Mouse (Mus musculus) right cerebral cortex, adult 2 months (tissue): ENCODE data around the gene Efna5.
A peak's percentile ranks its signal among the peaks of the same experiment; 100 is the strongest.

Experiments
- DNase-seq, 2 experiments: peaks; one replicate each; pipeline ENCODE4 v3.0.0; 2021 to 2022; ENCODE audit warnings: low spot score in 2 of 2

Efna5 gene

GRCm38 (mm10) chr17:62748803-62749619 lies 132.1 kb downstream of the Efna5 start:
- no peak for DNase-seq

DNA sequence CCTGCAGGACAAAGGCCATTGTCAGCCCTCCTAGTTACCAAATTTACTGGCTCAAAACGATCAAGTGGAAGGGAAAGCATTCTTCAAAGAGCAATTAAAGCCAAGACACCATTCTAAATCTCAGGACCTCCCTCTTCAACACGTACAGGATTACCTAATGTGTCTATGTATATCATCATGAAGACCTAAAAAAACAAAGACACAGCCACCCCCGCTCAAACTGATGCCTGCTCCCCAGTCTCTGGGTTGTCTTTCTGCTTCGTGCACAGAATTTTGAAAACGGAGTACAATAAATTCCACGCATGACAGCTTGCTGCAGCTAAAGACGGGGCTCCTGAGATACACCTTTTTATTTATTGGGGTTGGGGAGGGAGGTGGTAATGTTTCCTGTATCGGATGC lies 133.7 kb downstream of the Efna5 start:
- DNase-seq = no peak

DNA sequence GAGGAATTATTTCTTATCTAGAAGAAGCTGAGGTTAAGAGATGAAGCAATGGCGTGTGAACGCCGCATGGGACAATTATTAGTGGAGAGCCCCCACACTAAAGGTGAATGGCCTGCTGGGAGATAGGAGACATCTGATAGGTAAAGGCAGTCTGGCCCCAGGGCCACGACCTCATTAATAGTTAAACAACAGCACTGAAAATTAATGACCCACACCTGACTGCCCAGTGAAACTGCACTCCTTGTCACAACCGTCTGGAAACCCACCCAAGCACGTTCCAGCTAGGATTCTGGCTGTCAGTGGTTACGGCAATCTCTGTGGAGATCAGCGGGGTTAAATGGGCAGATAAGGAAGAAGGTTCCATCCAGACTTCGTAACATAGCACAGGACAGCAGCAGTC lies 134.3 kb downstream of the Efna5 start:
- no peak for DNase-seq

GRCm38 (mm10) chr17:62745286-62745685 lies 135.8 kb downstream of the Efna5 start:
- DNase-seq = no peak

DNA sequence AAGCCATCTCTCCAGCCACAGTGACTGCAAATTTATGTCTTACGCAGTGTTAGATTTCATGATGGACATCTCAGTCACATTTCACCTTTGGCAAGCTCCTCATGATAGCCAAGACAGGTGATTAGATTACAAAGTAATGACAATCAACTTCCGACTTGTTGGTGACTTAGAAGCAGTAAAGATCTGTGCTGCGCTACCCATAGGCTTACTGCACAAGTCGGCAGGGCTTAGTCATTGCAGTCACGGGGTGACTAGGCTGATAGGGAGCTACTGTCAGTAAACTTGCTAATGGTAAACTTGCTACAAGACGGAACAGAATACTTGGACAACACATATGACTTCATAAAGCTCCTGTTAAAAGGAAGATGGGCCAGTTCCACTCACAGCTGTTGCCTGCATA lies 136.9 kb downstream of the Efna5 start:
- no peak for DNase-seq

DNA sequence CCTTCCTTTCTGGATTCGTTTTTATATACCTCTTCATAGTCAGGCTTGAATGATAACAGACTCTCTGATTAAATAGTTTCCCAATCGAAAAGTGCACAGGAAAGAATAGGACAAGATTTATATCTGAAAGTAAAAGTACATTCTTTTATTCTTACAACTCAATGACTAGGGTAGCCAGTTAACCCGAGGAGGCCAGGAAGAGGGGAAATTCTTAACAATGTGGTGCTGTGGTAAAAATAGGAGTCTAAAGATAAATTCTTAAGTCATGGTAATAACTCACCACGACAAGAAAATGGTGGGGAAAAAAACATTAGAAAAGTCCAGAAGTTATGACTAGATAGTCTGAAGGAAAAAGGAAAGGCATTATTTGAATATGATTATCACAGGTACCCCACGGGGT lies 139.4 kb downstream of the Efna5 start:
- no peak for DNase-seq

- no peak for DNase-seq
These were observed 140.1 kb downstream of the Efna5 start for GRCm38 (mm10) chr17:62741020-62741419.

DNA sequence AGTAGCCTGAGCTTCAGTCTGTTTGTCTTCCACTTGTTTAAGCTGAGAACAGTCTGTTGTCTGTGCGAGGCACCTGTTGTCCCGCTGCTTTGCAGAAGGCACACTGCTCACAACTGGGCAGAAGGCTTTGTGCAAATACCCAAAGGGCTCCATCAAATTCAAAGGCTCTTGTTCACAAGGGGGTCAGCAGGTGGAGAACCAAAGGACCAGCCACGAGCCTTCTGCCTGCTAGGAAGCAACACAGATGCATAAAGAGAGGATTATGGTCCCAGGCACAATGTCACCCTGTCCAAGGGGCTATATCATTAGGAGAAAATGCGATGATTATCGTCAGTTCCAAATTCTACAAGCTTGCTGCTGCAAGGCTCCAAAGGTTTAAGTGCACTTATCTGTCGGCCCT lies 141.1 kb downstream of the Efna5 start:
- DNase-seq = no peak

GRCm38 (mm10) chr17:62737404-62737803 lies 143.7 kb downstream of the Efna5 start:
- DNase-seq = no peak

- no peak for DNase-seq
These were observed 145.2 kb downstream of the Efna5 start for GRCm38 (mm10) chr17:62735943-62736342.

DNA sequence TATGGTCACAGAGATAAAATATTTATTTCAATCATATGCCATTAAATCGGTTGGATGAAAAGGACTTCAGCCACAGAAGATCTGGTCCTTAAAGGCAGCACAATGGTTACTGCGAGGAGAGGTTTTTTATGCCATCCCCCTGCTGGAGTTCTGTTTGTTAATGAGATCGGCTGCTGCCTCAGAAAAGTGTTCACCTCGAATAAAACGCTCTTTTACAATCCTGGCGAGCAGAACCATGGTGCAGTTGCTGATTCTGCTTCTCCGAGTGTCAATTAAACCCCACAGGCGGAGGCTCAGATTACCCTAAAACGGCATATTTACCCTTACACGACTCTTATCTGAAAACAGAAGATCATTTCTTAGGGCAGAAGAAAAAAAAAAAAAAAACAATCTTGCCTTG lies 146.2 kb downstream of the Efna5 start:
- no peak for DNase-seq

DNA sequence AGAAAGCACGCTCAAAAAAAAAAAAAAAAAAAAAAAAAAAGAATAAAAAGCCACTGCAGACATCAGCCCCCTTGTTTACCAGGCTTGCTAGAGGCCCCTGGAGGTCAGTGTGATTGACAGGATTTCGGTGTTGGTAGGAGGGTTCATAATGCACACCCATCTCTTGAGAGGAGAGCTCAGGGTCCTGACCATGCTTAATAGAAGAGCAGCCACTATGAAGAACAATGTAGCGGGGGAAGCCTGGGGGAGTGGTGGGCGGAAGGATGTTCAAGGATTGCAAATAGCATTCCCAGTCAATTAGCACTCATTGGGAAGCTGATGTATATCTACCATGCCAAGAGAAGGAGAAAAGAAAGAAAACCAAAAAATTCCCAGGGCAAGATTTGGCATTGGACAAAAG lies 147.1 kb downstream of the Efna5 start:
- no peak for DNase-seq

DNA sequence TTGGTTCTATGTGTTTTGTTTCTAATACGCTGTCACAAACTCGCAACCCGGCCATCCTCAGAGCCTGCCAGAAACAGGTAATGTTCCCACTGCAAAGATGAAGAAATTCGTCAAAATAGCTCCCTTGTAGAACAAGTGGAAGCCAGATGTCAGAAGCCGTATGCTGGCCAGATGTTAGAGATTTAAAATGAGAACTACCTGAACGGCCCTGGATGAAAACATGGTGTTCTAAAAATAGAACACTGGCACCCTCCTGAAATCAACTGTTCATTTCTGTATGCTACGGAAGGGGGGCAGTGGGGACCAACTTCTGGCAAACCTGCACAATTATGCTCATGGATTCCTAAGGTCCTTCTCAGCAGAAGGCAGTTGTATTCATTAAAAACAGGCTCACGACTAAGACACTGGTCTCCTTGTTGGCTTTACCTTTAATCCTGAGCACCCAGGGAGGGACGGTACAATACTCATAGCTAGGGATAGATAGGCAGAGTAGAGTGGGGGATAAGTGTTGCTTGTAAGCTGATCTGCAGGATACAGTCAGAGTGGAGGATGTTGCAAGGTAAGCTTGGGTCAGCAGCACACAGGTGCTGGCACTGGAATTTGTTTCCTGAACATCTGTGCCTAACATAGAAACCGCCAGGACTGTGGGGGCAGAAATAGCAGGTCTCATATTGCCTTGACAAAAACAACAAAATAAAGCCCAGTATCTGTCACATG lies 151.2 kb downstream of the Efna5 start:
- DNase-seq = no peak

GRCm38 (mm10) chr17:62728142-62728917 lies 152.8 kb downstream of the Efna5 start:
- DNase-seq = no peak

GRCm38 (mm10) chr17:62726102-62726501 lies 155.0 kb downstream of the Efna5 start:
- DNase-seq = no peak

DNA sequence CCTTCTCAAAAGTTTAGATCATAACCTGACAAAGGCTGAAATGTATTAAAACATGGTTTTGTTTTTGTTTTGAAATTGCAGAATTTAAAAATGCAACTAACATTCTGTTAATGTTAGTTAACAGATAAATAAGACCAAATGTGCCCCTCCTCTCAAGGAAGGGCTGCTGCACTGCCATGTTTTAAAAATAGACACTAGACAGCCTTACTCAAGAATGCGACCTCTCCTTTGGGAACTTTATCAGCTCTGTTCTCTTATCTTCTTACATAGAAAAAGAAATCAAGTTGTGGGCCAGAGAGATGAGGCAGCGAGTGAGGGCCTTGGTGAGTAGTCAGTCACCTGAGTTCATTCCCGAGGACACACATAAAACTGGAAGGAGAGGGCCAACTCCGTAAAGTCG lies 158.2 kb downstream of the Efna5 start:
- no peak for DNase-seq

- DNase-seq = no peak
These were observed 159.5 kb downstream of the Efna5 start for GRCm38 (mm10) chr17:62721595-62721994.

- DNase-seq = peak; percentile 51 to 53
These were observed 160.2 kb downstream of the Efna5 start for GRCm38 (mm10) chr17:62720740-62721450.

GRCm38 (mm10) chr17:62717426-62718131 lies 163.5 kb downstream of the Efna5 start:
- DNase-seq = no peak

DNA sequence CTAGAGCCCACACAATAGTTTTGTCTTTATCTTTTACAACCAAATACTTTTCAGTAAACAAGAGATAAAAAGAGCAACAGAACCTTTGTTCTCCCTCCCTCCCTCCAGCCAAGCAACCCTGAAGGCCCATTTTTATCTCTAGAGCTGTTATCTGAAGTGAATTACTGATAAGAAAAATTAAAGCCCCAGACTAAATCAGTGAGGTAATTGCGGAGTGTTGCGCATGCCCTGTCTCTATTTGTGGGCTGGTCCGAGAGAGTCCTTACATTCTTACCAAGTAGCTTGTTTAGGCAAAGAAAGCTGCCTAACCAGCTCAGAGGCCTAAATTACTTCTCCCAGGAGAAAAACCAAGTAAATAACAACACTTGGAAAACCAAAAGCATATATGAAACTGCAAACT lies 167.7 kb downstream of the Efna5 start:
- no peak for DNase-seq

- DNase-seq = no peak
These were observed 174.7 kb downstream of the Efna5 start for GRCm38 (mm10) chr17:62706418-62706817.
